Mouse (Mus musculus) olfactory bulb, adult 2 months (tissue): ENCODE data around the gene Slc36a1. TPM values are rescaled to one million over a fixed set of nuclear protein-coding genes. Genes with fewer than 3 reads are reported as not detected.

Experiments
- H3K27ac ChIP-seq: fragments of 200-500 bp; 2 replicates; pipeline ENCODE4 v1.5.1; 2012; ENCODE audit warnings: low read depth, low read length; ENCODE audit not compliant: insufficient read depth
- H3K4me1 ChIP-seq: fragments of 200-500 bp; 2 replicates; pipeline ENCODE4 v1.6.1; 2012; ENCODE audit warnings: low read length; ENCODE audit not compliant: control insufficient read depth, insufficient read depth
- H3K4me3 ChIP-seq: fragments of 200-500 bp; 2 replicates; pipeline ENCODE4 v1.5.1; 2012; ENCODE audit warnings: mild to moderate bottlenecking, low read depth, low read length, moderate library complexity; ENCODE audit not compliant: insufficient read depth
- CTCF ChIP-seq: fragments of 200-500 bp; IDR thresholded peaks from 2 replicates; pipeline ENCODE4 v1.5.1; 2012; ENCODE audit warnings: low read depth, mild to moderate bottlenecking, low read length, moderate library complexity; ENCODE audit not compliant: insufficient read depth
- POLR2A ChIP-seq: fragments of 200-500 bp; IDR thresholded peaks from 2 replicates; pipeline ENCODE4 v1.6.1; 2012; ENCODE audit warnings: mild to moderate bottlenecking, low read depth, low read length, moderate library complexity; ENCODE audit not compliant: insufficient read depth
- WGBS: fragments of 180-500 bp; shearing (Covaris S2); methylation state at CpG from one replicate; pipeline ENCODE4 v1.1.7; 2018; 5-methylcytosine and 5-hydroxymethylcytosine counted together
- polyA plus RNA-seq: library from polyadenylated mRNA; stranded (reverse); fragments of >200 nt; gene quantifications from 2 replicates; pipeline ENCODE4 v1.2.4, GENCODE M21; 2012; ENCODE audit warnings: low replicate concordance; ENCODE audit not compliant: missing spikeins, insufficient read depth, insufficient read length

Gene Slc36a1
- not detected in 2 replicates for polyA plus RNA-seq

- peak within 1 kb of the TSS; percentile 84 for H3K4me3 ChIP-seq
- TF ChIP-seq CTCF: peak; percentile 93
- TF ChIP-seq POLR2A: peak; percentile 54; the same call in 1 of the 2 replicates
- H3K27ac ChIP-seq: peak within 1 kb of the TSS; percentile 9; the same call in 1 of the 2 replicates
- WGBS: 1% methylated on average over 31 of the region's 31 CpGs
- peaks cover 7% of the 10 kb centered on the region; the same call in 1 of the 2 replicates for H3K4me1 ChIP-seq
Measured at GRCm38 (mm10) chr11:55204159-55204596, at the start of gene Slc36a1. Slc36a1 (plus strand) TSS chr11:55204350.

DNA sequence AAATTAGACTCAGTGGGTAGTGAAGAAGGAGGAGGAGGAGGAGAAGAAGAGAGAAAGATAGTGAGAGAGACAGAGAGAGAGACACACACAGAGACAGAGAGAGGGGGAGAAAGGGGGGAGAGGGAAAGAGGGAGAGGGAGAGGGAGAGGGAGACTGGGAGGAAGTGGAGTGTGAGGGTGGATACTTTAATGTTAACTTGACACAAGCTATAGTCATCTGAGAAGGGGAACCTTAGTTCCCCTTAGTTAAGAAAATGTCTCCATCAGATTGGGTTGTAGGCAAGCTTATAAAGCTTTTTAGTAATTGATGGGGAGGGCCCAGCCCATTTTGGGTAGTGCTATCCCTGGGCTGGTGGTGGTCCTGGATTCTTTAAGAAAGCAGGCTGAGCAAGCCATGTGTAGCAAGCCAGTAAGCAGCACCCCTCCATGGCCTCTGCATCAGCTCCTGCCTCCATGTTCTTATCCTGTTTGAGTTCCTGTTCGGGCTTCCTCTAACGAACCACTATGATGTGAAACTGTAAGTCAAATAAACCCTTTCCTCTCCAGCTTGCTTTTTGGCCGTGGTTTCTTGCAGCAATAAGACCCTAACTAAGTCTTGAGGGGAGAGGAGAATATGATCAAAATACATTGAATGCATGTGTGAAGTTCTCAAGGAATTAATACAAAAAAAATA, 49.6 kb upstream of the Slc36a1 start:
- WGBS: 53% methylated on average over 3 of the region's 3 CpGs
- Histone ChIP-seq H3K27ac (no peak overlapping the region), H3K4me1 (no peaks in the 10 kb centered on the region), H3K4me3 (no peak overlapping the region)
- TF ChIP-seq CTCF (no peak), POLR2A (no peak)

DNA sequence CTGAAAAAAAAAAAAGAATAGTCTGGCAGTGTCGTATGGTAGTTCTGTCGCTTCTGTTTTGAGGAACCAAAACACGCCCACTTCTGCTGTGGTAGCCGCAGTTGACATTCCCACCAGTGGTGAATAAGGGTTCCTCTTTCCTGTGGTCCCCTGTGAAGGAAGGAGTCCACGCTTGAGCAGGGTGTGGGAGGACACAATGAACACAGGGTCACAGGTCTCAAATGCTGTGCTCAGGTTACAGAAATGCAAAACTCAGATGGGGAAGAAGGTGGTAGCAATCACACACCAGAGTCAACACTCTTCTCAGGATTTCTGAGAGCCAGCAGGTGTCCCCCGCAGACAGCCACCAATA, 49.1 kb upstream of the Slc36a1 start:
- H3K27ac ChIP-seq: no peak overlapping the region
- no peak for TF ChIP-seq CTCF
- no peak for TF ChIP-seq POLR2A
- no peaks in the 10 kb centered on the region for H3K4me1 ChIP-seq
- 82% methylated on average over 6 of the region's 6 CpGs for WGBS
- H3K4me3 ChIP-seq: no peak overlapping the region

- WGBS: 51% methylated on average over 13 of the region's 13 CpGs
- H3K4me1 ChIP-seq: no peaks in the 10 kb centered on the region
- TF ChIP-seq CTCF (peak; percentile 31; the same call in 1 of the 2 replicates), POLR2A (no peak)
- no peak overlapping the region for H3K4me3 ChIP-seq
- H3K27ac ChIP-seq: no peak overlapping the region
Measured at GRCm38 (mm10) chr11:55158785-55159359, 45.3 kb upstream of the Slc36a1 start.

GRCm38 (mm10) chr11:55162670-55163069, 41.5 kb upstream of the Slc36a1 start:
- TF ChIP-seq CTCF: no peak
- no peak for TF ChIP-seq POLR2A
- Histone ChIP-seq H3K27ac (no peak overlapping the region), H3K4me3 (no peak overlapping the region), H3K4me1 (no peaks in the 10 kb centered on the region)
- 58% methylated on average over 9 of the region's 9 CpGs for WGBS

DNA sequence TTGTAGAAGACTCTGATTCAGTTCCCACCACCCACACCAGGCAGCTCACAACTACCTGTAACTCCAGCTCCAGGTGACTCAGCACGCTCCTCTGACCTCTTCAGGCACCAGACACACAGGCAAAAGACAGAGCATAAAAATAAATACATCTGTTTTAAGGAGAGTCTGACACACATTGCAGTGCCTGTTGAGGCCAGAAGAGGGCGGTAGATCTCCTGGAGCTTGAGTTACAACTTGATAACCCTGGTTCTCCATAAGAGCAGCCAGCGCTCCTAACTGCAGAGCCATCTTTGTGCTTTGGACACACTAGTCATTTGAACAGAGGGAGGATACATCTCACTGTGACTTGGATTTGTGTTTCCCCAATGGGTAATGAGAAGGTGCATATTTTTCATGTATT, 39.4 kb upstream of the Slc36a1 start:
- 52% methylated on average over 3 of the region's 3 CpGs for WGBS
- H3K4me1 ChIP-seq: peaks cover 2% of the 10 kb centered on the region
- 0 out of 2 replicates have a peak, but pooled peaks have one; percentile 7 for TF ChIP-seq CTCF
- TF ChIP-seq POLR2A: no peak
- no peak overlapping the region for H3K4me3 ChIP-seq
- H3K27ac ChIP-seq: no peak overlapping the region

GRCm38 (mm10) chr11:55165748-55166147, 38.4 kb upstream of the Slc36a1 start:
- 92% methylated on average over 7 of the region's 7 CpGs for WGBS
- no peak overlapping the region for H3K4me3 ChIP-seq
- TF ChIP-seq POLR2A (no peak), CTCF (no peak)
- no peak overlapping the region for H3K27ac ChIP-seq
- H3K4me1 ChIP-seq: peaks cover 3% of the 10 kb centered on the region

DNA sequence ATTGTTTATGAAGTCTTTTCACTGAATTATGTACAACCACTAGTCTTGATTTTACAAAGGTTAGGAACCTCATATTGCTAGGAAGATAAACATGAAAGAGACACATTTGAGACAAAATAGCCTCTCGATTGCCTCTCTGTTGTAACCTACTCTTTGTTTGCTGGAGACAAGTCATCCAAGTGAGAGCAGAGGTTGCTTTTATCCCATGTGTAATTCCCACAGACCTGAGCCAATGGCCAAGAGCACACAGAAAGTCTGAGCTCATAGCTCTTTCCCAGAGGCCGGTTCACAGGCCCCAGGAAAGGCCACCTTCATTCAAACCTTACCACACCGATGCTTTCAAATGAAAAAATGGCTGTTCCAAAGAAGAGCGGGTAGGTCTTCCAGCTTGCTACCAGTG, 35.6 kb upstream of the Slc36a1 start:
- TF ChIP-seq POLR2A (no peak), CTCF (no peak)
- Histone ChIP-seq H3K27ac (no peak overlapping the region), H3K4me1 (peaks cover 3% of the 10 kb centered on the region), H3K4me3 (no peak overlapping the region)
- 84% methylated on average over 4 of the region's 4 CpGs for WGBS

GRCm38 (mm10) chr11:55168914-55169313, 35.2 kb upstream of the Slc36a1 start:
- no peak overlapping the region for H3K27ac ChIP-seq
- H3K4me3 ChIP-seq: no peak overlapping the region
- TF ChIP-seq POLR2A: no peak
- TF ChIP-seq CTCF: no peak
- 94% methylated on average over 6 of the region's 6 CpGs for WGBS
- peaks cover 3% of the 10 kb centered on the region for H3K4me1 ChIP-seq
